Comparison of ENCODE assay signal across 11 mouse cellular contexts in the genomic region with DNA sequence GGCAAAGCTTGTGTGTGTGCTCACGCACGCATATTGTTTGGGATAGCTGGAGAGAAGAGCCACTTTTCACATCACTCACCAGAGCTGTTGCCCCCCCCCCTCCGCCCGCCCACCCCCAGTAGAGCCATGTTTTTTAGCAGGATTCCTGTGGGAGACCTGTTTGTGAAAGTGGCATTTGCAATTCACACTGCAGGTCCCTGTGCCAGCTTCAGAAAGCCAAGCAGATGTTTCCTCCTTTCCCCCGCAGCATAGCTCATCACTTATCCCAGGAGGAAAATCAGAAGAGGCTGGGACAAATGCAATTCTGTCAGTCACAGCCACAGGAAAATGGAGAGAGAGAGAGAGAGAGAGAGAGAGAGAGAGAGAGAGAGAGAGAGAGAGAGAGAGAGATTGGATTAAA.
DNase-seq lines count a peak whose midpoint lies in the region; ATAC-seq and TF ChIP-seq lines count a peak whose summit lies in the region.
"Had no signal": no experiment of that assay in that cellular context is flagged by ENCODE, and none has a peak within 500 bp of the region (broad histone marks: within the 10 kb centered on the region; RNA-seq: fewer than 3 reads in every experiment).

No protein-coding gene starts in this region.

- H3K9me3 ChIP-seq in forebrain, embryonic 13.5 days (replicated peaks): no peaks in the 10 kb centered on the region
- no peaks in the 10 kb centered on the region for H3K9me3 ChIP-seq in forebrain, postnatal 0 days (ENCODE audit: low read length)
- H3K9me3 ChIP-seq in lung, embryonic 14.5 days (ENCODE audit: low read depth, low read length): no peaks in the 10 kb centered on the region
- H3K9me3 ChIP-seq in hindbrain, embryonic 11.5 days (ENCODE audit: control insufficient read depth, low read length): no peaks in the 10 kb centered on the region
- no peaks in the 10 kb centered on the region for H3K9me3 ChIP-seq in kidney, postnatal 0 days (replicated peaks; ENCODE audit: low read length)
- H3K9me3 ChIP-seq: heart, embryonic 15.5 days; liver, embryonic 12.5 days had no signal

- DNase-seq in forebrain, postnatal 0 days: no peak
- DNase-seq in lung, embryonic 14.5 days: no peak
- DNase-seq in lung, postnatal 25 days (ENCODE audit: low spot score): no peak
- DNase-seq in hindbrain, embryonic 11.5 days (ENCODE audit: low spot score): no peak
- no peak for DNase-seq in kidney, postnatal 0 days (ENCODE audit: low spot score)
- no peak for DNase-seq in layer of hippocampus, postnatal 36 days
- DNase-seq in spleen, postnatal 10 days (ENCODE audit: low spot score in 2 of 2): no peak
- DNase-seq: cerebellum, adult 8-10 months had no signal

- ATAC-seq in forebrain, embryonic 13.5 days: no peak
- no peak for ATAC-seq in forebrain, postnatal 0 days
- no peak for ATAC-seq in lung, embryonic 14.5 days (ENCODE audit: insufficient read depth)
- ATAC-seq in hindbrain, embryonic 11.5 days (ENCODE audit: low FRiP score): no peak
- ATAC-seq in kidney, postnatal 0 days (replicated peaks; ENCODE audit: low FRiP score, low read depth): no peak
- ATAC-seq: liver, embryonic 12.5 days had no signal

- H3K4me2 ChIP-seq in forebrain, embryonic 13.5 days: no peak overlapping the region
- H3K4me2 ChIP-seq in forebrain, postnatal 0 days (ENCODE audit: low read depth): no peak overlapping the region
- 0 out of 2 replicates have a peak overlapping the region, but pooled peaks have one; percentile 18 for H3K4me2 ChIP-seq in lung, embryonic 14.5 days
- no peak overlapping the region for H3K4me2 ChIP-seq in hindbrain, embryonic 11.5 days (replicated peaks; ENCODE audit: low read depth, low read length)
- peak overlapping the region; percentile 44 for H3K4me2 ChIP-seq in kidney, postnatal 0 days (ENCODE audit: low read length)
- H3K4me2 ChIP-seq: liver, embryonic 12.5 days had no signal

- 32% methylated on average over 5 of the region's 5 CpGs for WGBS in forebrain, embryonic 13.5 days
- WGBS in forebrain, postnatal 0 days: 24% methylated on average over 5 of the region's 5 CpGs
- WGBS in lung, embryonic 14.5 days: 32% methylated on average over 5 of the region's 5 CpGs
- WGBS in hindbrain, embryonic 11.5 days: 30% methylated on average over 5 of the region's 5 CpGs
- 53% methylated on average over 5 of the region's 5 CpGs for WGBS in kidney, postnatal 0 days

- no peak overlapping the region for H3K9ac ChIP-seq in forebrain, embryonic 13.5 days
- no peak overlapping the region for H3K9ac ChIP-seq in forebrain, postnatal 0 days
- no peak overlapping the region for H3K9ac ChIP-seq in lung, embryonic 14.5 days
- H3K9ac ChIP-seq in hindbrain, embryonic 11.5 days (ENCODE audit: low read depth, low read length): no peak overlapping the region
- H3K9ac ChIP-seq in kidney, postnatal 0 days (ENCODE audit: low read depth, low read length): no peak overlapping the region
- H3K9ac ChIP-seq: heart, embryonic 15.5 days; liver, embryonic 12.5 days had no signal

- peaks cover 14% of the 10 kb centered on the region for H3K4me1 ChIP-seq in forebrain, embryonic 13.5 days
- H3K4me1 ChIP-seq in forebrain, postnatal 0 days (ENCODE audit: insufficient read depth): no peaks in the 10 kb centered on the region
- H3K4me1 ChIP-seq in lung, embryonic 14.5 days (ENCODE audit: insufficient read depth): no peaks in the 10 kb centered on the region
- peaks cover 2% of the 10 kb centered on the region; the same call in 1 of the 2 replicates for H3K4me1 ChIP-seq in hindbrain, embryonic 11.5 days (replicated peaks; ENCODE audit: control insufficient read depth, insufficient read depth, low read length)
- peaks cover 4% of the 10 kb centered on the region; the same call in 1 of the 2 replicates for H3K4me1 ChIP-seq in kidney, postnatal 0 days (replicated peaks; ENCODE audit: insufficient read depth, low read length)
- H3K4me1 ChIP-seq: heart, embryonic 15.5 days; liver, embryonic 12.5 days had no signal

- H3K27ac ChIP-seq in forebrain, embryonic 13.5 days: peak overlapping the region; percentile 10; the same call in 1 of the 2 replicates
- H3K27ac ChIP-seq in forebrain, postnatal 0 days (ENCODE audit: low read depth, low read length): no peak overlapping the region
- H3K27ac ChIP-seq in lung, embryonic 14.5 days (ENCODE audit: low read depth): 0 out of 2 replicates have a peak overlapping the region, but pooled peaks have one; percentile 19
- peak overlapping the region; percentile 39; the same call in 1 of the 2 replicates for H3K27ac ChIP-seq in hindbrain, embryonic 11.5 days (ENCODE audit: low read depth, low read length)
- peak overlapping the region; percentile 73 for H3K27ac ChIP-seq in kidney, postnatal 0 days
- H3K27ac ChIP-seq: heart, embryonic 15.5 days; liver, embryonic 12.5 days had no signal

- TF ChIP-seq CTCF in forebrain, postnatal 0 days (IDR thresholded peaks at IDR 0.05; ENCODE audit: low read depth): no peak
- no peak for TF ChIP-seq CTCF in lung, embryonic 14.5 days (IDR thresholded peaks at IDR 0.05; ENCODE audit: low read depth)
- TF ChIP-seq CTCF in kidney, postnatal 0 days (IDR thresholded peaks at IDR 0.05; ENCODE audit: low read depth): no peak

- H3K27me3 ChIP-seq in forebrain, embryonic 13.5 days: peaks cover 29% of the 10 kb centered on the region
- H3K27me3 ChIP-seq in forebrain, postnatal 0 days (ENCODE audit: insufficient read depth, low read length): no peaks in the 10 kb centered on the region
- H3K27me3 ChIP-seq in lung, embryonic 14.5 days (ENCODE audit: insufficient read depth, low read length): peaks cover 7% of the 10 kb centered on the region; the same call in 1 of the 2 replicates
- H3K27me3 ChIP-seq in hindbrain, embryonic 11.5 days (ENCODE audit: control insufficient read depth, insufficient read depth, low read length): no peaks in the 10 kb centered on the region
- no peaks in the 10 kb centered on the region for H3K27me3 ChIP-seq in kidney, postnatal 0 days (ENCODE audit: insufficient read depth, low read length)

- H3K36me3 ChIP-seq in forebrain, embryonic 13.5 days (ENCODE audit: poor library complexity, severe bottlenecking): no peaks in the 10 kb centered on the region
- no peaks in the 10 kb centered on the region for H3K36me3 ChIP-seq in forebrain, postnatal 0 days (ENCODE audit: insufficient read depth)
- no peaks in the 10 kb centered on the region for H3K36me3 ChIP-seq in lung, embryonic 14.5 days (ENCODE audit: insufficient read depth)
- no peaks in the 10 kb centered on the region for H3K36me3 ChIP-seq in hindbrain, embryonic 11.5 days (ENCODE audit: control insufficient read depth, insufficient read depth, low read length)
- H3K36me3 ChIP-seq in kidney, postnatal 0 days (ENCODE audit: insufficient read depth, low read length): no peaks in the 10 kb centered on the region
- H3K36me3 ChIP-seq: heart, embryonic 15.5 days; liver, embryonic 12.5 days had no signal

- no peak overlapping the region for H3K4me3 ChIP-seq in forebrain, embryonic 13.5 days
- no peak overlapping the region for H3K4me3 ChIP-seq in forebrain, postnatal 0 days (ENCODE audit: low read depth, low read length)
- no peak overlapping the region for H3K4me3 ChIP-seq in lung, embryonic 14.5 days (ENCODE audit: low read depth, low read length)
- H3K4me3 ChIP-seq in hindbrain, embryonic 11.5 days (ENCODE audit: low read depth, low read length): no peak overlapping the region
- H3K4me3 ChIP-seq in kidney, postnatal 0 days (replicated peaks; ENCODE audit: low read depth, low read length): 0 out of 2 replicates have a peak overlapping the region, but pooled peaks have one; percentile 1
- H3K4me3 ChIP-seq: heart, embryonic 15.5 days; liver, embryonic 12.5 days had no signal

Comparison
In these comparisons a context has a peak if more than half of its experiments do, and no peak if none do; other contexts are left out.
1. H3K4me2 ChIP-seq: peak in lung, embryonic 14.5 days (single experiment) and kidney, postnatal 0 days (single experiment); none in forebrain, embryonic 13.5 days (single experiment), forebrain, postnatal 0 days (single experiment) and hindbrain, embryonic 11.5 days (single experiment).